Mouse (Mus musculus): Measurements from ENCODE around the gene Safb.

The Safb gene

DNA sequence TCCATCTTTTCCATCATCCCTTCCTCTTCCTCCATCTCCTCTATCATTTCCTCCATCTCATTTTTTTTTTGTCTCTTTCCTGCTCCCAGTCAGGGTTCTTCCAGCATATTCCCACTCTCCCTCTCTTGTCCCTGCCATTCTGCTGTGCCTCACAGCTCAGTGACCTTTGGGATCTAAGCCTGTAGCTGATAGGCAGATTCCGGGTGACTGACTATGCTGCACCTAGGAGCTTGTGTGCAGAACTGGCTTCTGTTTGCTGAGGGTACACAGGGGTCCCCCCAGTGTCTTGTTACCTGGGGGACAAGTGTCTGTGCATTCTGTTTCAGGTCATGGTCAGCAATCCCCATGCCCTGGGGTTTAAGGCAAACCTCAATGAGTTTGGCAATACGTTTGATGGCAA lies 70.1 kb downstream of the Safb start:
- no peak for DNase-seq (ENCODE audit: low spot score)

- no peak for DNase-seq (ENCODE audit: low spot score)
Observed at GRCm38 (mm10) chr17:56655311-56655710, 70.7 kb downstream of the Safb start.
